Mouse (Mus musculus) testis, adult 2 months (tissue): ENCODE data around the gene Mllt10.

Experiments
- CTCF ChIP-seq: fragments of 200-500 bp; IDR thresholded peaks from 2 replicates; pipeline ENCODE4 v1.5.1; 2012; ENCODE audit warnings: low read depth, mild to moderate bottlenecking, inconsistent platforms, low read length, moderate library complexity; ENCODE audit not compliant: control insufficient read depth, insufficient read depth, insufficient replicate concordance
- POLR2A ChIP-seq: fragments of 200-500 bp; IDR thresholded peaks from 2 replicates; pipeline ENCODE4 v1.6.1; 2012; ENCODE audit warnings: low read depth, mild to moderate bottlenecking, inconsistent platforms, low read length, moderate library complexity; ENCODE audit not compliant: control insufficient read depth

DNA sequence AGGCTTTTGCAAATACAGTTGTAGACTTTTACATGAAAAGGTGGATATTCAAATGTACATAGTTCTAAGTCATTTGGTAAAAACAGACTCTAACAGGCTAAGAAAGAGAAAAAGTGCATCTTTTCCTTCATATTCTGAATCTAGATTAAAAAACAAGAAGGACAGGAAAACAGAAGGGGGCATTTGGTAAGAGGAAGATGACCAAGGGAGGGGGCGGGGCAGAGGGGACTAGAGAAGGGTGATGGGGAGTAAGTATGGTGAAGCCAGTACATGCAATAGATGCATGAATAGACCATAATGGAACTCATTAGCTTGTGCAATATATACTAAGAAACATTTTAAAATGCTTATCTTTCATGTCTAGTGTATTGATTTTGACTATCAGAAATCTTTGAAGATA is 5.4 kb downstream of the Mllt10 start:
- TF ChIP-seq POLR2A (no peak), CTCF (no peak)
